Mouse (Mus musculus): ENCODE results near the gene Nup160. TPM values are rescaled to one million over a fixed set of nuclear protein-coding genes. Genes with fewer than 3 reads are reported as not detected.

The Nup160 gene
- polyA plus RNA-seq, 1 experiment from 2014 or later, result 50.3 TPM

- no peak overlapping the region for H3K9ac ChIP-seq (replicated peaks; ENCODE audit: low read depth, low read length)
- no peak overlapping the region for H3K4me2 ChIP-seq (replicated peaks; ENCODE audit: low read depth, low read length)
- H3K27ac ChIP-seq (ENCODE audit: low read length), result no peak overlapping the region
- ATAC-seq (ENCODE audit: insufficient number of reproducible peaks, insufficient read depth, low FRiP score, low read depth), result no peak
- no peak overlapping the region for H3K4me3 ChIP-seq (ENCODE audit: low read depth, low read length)
- H3K27me3 ChIP-seq (ENCODE audit: control insufficient read depth, insufficient read depth, low read length), result no peaks in the 10 kb centered on the region
- no peaks in the 10 kb centered on the region for H3K36me3 ChIP-seq (ENCODE audit: control insufficient read depth, insufficient read depth, low read length)
- 84% methylated on average over 6 of the region's 6 CpGs for WGBS
- H3K4me1 ChIP-seq (ENCODE audit: control insufficient read depth, insufficient read depth, low read length), result peaks cover 7% of the 10 kb centered on the region; the same call in 1 of the 2 replicates
- no peaks in the 10 kb centered on the region for H3K9me3 ChIP-seq (ENCODE audit: control insufficient read depth, low read depth, low read length)
Measured at GRCm38 (mm10) chr2:90670343-90670742, 6.7 kb upstream of the Nup160 start.

GRCm38 (mm10) chr2:90673339-90673738, 3.7 kb upstream of the Nup160 start:
- 97% methylated on average over 1 of the region's 1 CpGs for WGBS

GRCm38 (mm10) chr2:90674555-90674954, 2.5 kb upstream of the Nup160 start:
- Histone ChIP-seq H3K9me3 (ENCODE audit: control insufficient read depth, low read depth, low read length) (no peaks in the 10 kb centered on the region), H3K4me3 (ENCODE audit: low read depth, low read length) (no peak overlapping the region), H3K27ac (ENCODE audit: low read length) (no peak overlapping the region), H3K36me3 (ENCODE audit: control insufficient read depth, insufficient read depth, low read length) (no peaks in the 10 kb centered on the region), H3K4me2 (replicated peaks; ENCODE audit: low read depth, low read length) (no peak overlapping the region), H3K27me3 (ENCODE audit: control insufficient read depth, insufficient read depth, low read length) (no peaks in the 10 kb centered on the region), H3K9ac (replicated peaks; ENCODE audit: low read depth, low read length) (no peak overlapping the region), H3K4me1 (ENCODE audit: control insufficient read depth, insufficient read depth, low read length) (peaks cover under 1% of the 10 kb centered on the region; the same call in 1 of the 2 replicates)
- no peak for ATAC-seq (ENCODE audit: insufficient number of reproducible peaks, insufficient read depth, low FRiP score, low read depth)
- WGBS, result 93% methylated on average over 2 of the region's 2 CpGs

More at GRCm38 (mm10) chr2:90673339-90673738, 3.7 kb upstream of the Nup160 start:
- ATAC-seq (ENCODE audit: insufficient number of reproducible peaks, insufficient read depth, low FRiP score, low read depth), result no peak
- no peaks in the 10 kb centered on the region for H3K27me3 ChIP-seq (ENCODE audit: control insufficient read depth, insufficient read depth, low read length)
- H3K27ac ChIP-seq (ENCODE audit: low read length), result no peak overlapping the region
- no peak overlapping the region for H3K9ac ChIP-seq (replicated peaks; ENCODE audit: low read depth, low read length)
- H3K9me3 ChIP-seq (ENCODE audit: control insufficient read depth, low read depth, low read length), result no peaks in the 10 kb centered on the region
- no peak overlapping the region for H3K4me3 ChIP-seq (ENCODE audit: low read depth, low read length)
- H3K36me3 ChIP-seq (ENCODE audit: control insufficient read depth, insufficient read depth, low read length), result no peaks in the 10 kb centered on the region
- H3K4me2 ChIP-seq (replicated peaks; ENCODE audit: low read depth, low read length), result no peak overlapping the region
- H3K4me1 ChIP-seq (ENCODE audit: control insufficient read depth, insufficient read depth, low read length), result no peaks in the 10 kb centered on the region

GRCm38 (mm10) chr2:90675488-90675887, 1.5 kb upstream of the Nup160 start:
- H3K27ac ChIP-seq (ENCODE audit: low read length), result no peak overlapping the region
- H3K27me3 ChIP-seq (ENCODE audit: control insufficient read depth, insufficient read depth, low read length), result no peaks in the 10 kb centered on the region
- H3K9ac ChIP-seq (replicated peaks; ENCODE audit: low read depth, low read length), result no peak overlapping the region
- H3K4me2 ChIP-seq (replicated peaks; ENCODE audit: low read depth, low read length), result no peak overlapping the region
- ATAC-seq (ENCODE audit: insufficient number of reproducible peaks, insufficient read depth, low FRiP score, low read depth), result no peak
- no peaks in the 10 kb centered on the region for H3K9me3 ChIP-seq (ENCODE audit: control insufficient read depth, low read depth, low read length)
- peaks cover 4% of the 10 kb centered on the region; the same call in 1 of the 2 replicates for H3K4me1 ChIP-seq (ENCODE audit: control insufficient read depth, insufficient read depth, low read length)
- 86% methylated on average over 2 of the region's 2 CpGs for WGBS
- no peak overlapping the region for H3K4me3 ChIP-seq (ENCODE audit: low read depth, low read length)
- no peaks in the 10 kb centered on the region; the same call in 1 of the 2 replicates for H3K36me3 ChIP-seq (ENCODE audit: control insufficient read depth, insufficient read depth, low read length)

GRCm38 (mm10) chr2:90678256-90679060, 1.4 kb downstream of the Nup160 start:
- WGBS, result 31% methylated on average over 26 of the region's 26 CpGs

GRCm38 (mm10) chr2:90679061-90679810, 2.2 kb downstream of the Nup160 start:
- peak overlapping the region; percentile 71 for H3K9ac ChIP-seq (replicated peaks; ENCODE audit: low read depth, low read length)
- H3K4me1 ChIP-seq (ENCODE audit: control insufficient read depth, insufficient read depth, low read length), result peaks cover 4% of the 10 kb centered on the region; the same call in 1 of the 2 replicates
- ATAC-seq (ENCODE audit: insufficient number of reproducible peaks, insufficient read depth, low FRiP score, low read depth), result peak; percentile 95
- H3K4me3 ChIP-seq (ENCODE audit: low read depth, low read length), result peak overlapping the region; percentile 90
- under 1% methylated on average over 63 of the region's 63 CpGs for WGBS
- peak overlapping the region; percentile 93 for H3K4me2 ChIP-seq (replicated peaks; ENCODE audit: low read depth, low read length)
- H3K9me3 ChIP-seq (ENCODE audit: control insufficient read depth, low read depth, low read length), result no peaks in the 10 kb centered on the region
- H3K27ac ChIP-seq (ENCODE audit: low read length), result peak overlapping the region; percentile 93
- H3K36me3 ChIP-seq (ENCODE audit: control insufficient read depth, insufficient read depth, low read length), result peaks cover 16% of the 10 kb centered on the region
- no peaks in the 10 kb centered on the region for H3K27me3 ChIP-seq (ENCODE audit: control insufficient read depth, insufficient read depth, low read length)

More at GRCm38 (mm10) chr2:90678256-90679060, 1.4 kb downstream of the Nup160 start:
- H3K27ac ChIP-seq (ENCODE audit: low read length), result peak overlapping the region; percentile 93
- peak overlapping the region; percentile 90 for H3K4me3 ChIP-seq (ENCODE audit: low read depth, low read length)
- peak overlapping the region; percentile 71 for H3K9ac ChIP-seq (replicated peaks; ENCODE audit: low read depth, low read length)
- no peak for ATAC-seq (ENCODE audit: insufficient number of reproducible peaks, insufficient read depth, low FRiP score, low read depth)
- peaks cover 4% of the 10 kb centered on the region; the same call in 1 of the 2 replicates for H3K4me1 ChIP-seq (ENCODE audit: control insufficient read depth, insufficient read depth, low read length)
- H3K4me2 ChIP-seq (replicated peaks; ENCODE audit: low read depth, low read length), result peak overlapping the region; percentile 59
- H3K27me3 ChIP-seq (ENCODE audit: control insufficient read depth, insufficient read depth, low read length), result no peaks in the 10 kb centered on the region
- no peaks in the 10 kb centered on the region for H3K9me3 ChIP-seq (ENCODE audit: control insufficient read depth, low read depth, low read length)
- peaks cover 9% of the 10 kb centered on the region; the same call in 1 of the 2 replicates for H3K36me3 ChIP-seq (ENCODE audit: control insufficient read depth, insufficient read depth, low read length)

- Histone ChIP-seq H3K4me2 (replicated peaks; ENCODE audit: low read depth, low read length) (no peak overlapping the region), H3K27me3 (ENCODE audit: control insufficient read depth, insufficient read depth, low read length) (no peaks in the 10 kb centered on the region), H3K27ac (ENCODE audit: low read length) (no peak overlapping the region), H3K9me3 (ENCODE audit: control insufficient read depth, low read depth, low read length) (no peaks in the 10 kb centered on the region), H3K4me3 (ENCODE audit: low read depth, low read length) (no peak overlapping the region), H3K9ac (replicated peaks; ENCODE audit: low read depth, low read length) (no peak overlapping the region), H3K4me1 (ENCODE audit: control insufficient read depth, insufficient read depth, low read length) (no peaks in the 10 kb centered on the region), H3K36me3 (ENCODE audit: control insufficient read depth, insufficient read depth, low read length) (peaks cover 71% of the 10 kb centered on the region)
- no peak for ATAC-seq (ENCODE audit: insufficient number of reproducible peaks, insufficient read depth, low FRiP score, low read depth)
- WGBS, result 89% methylated on average over 4 of the region's 4 CpGs
Measured at GRCm38 (mm10) chr2:90700943-90701342, 23.9 kb downstream of the Nup160 start.

- Histone ChIP-seq H3K4me1 (ENCODE audit: control insufficient read depth, insufficient read depth, low read length) (no peaks in the 10 kb centered on the region), H3K27me3 (ENCODE audit: control insufficient read depth, insufficient read depth, low read length) (no peaks in the 10 kb centered on the region), H3K4me3 (ENCODE audit: low read depth, low read length) (no peak overlapping the region), H3K27ac (ENCODE audit: low read length) (no peak overlapping the region), H3K9ac (replicated peaks; ENCODE audit: low read depth, low read length) (no peak overlapping the region), H3K36me3 (ENCODE audit: control insufficient read depth, insufficient read depth, low read length) (peaks cover 76% of the 10 kb centered on the region), H3K9me3 (ENCODE audit: control insufficient read depth, low read depth, low read length) (no peaks in the 10 kb centered on the region), H3K4me2 (replicated peaks; ENCODE audit: low read depth, low read length) (no peak overlapping the region)
- WGBS, result 86% methylated on average over 1 of the region's 1 CpGs
- ATAC-seq (ENCODE audit: insufficient number of reproducible peaks, insufficient read depth, low FRiP score, low read depth), result no peak
Measured at GRCm38 (mm10) chr2:90708548-90708947, 31.5 kb downstream of the Nup160 start.

Data from stomach, embryonic 14.5 days (tissue).